Mouse (Mus musculus): ENCODE measurements around the gene Arhgap6.

Arhgap6 gene

DNA sequence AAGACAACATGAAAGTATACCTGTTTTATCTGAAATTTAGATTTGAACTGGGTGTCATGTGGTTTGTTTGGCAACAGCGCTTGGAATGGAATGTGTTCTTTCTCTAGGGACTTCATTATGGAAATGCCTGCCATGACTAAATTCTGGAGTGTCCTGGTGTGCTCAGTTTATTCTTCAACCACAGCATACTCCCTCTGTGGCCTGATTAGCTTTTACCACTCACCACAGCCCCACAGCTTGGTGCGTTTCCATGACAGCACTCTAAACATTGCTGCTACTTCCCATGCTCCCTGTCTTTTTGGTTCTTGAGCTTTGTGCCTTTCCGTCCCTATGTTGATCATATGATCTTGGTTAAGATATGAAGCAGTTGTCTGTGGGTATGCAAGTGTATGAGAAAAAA lies 182.9 kb downstream of the Arhgap6 start:
- intact Hi-C loops (cut with DNase I): no loop called here

DNA sequence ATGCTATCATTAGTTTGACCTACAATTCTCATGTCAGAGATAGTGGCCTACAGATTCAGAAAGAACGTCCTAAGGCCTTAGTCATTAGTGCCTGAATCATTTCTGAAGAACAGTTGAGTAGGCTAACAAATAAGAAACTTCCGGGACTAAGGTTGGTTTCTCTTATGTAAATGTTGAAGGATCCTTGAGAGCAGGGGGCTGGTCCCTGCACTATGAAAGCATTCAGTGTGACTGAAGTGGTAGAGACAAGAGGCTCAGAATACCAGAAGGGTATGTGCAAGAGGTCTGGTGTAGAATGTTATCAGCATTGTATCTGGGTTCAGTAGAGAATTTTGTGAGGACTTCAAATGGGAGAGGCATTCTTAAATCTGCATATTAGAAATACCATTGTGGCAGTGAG lies 185.5 kb downstream of the Arhgap6 start:
- intact Hi-C loops (cut with DNase I): no loop called here

DNA sequence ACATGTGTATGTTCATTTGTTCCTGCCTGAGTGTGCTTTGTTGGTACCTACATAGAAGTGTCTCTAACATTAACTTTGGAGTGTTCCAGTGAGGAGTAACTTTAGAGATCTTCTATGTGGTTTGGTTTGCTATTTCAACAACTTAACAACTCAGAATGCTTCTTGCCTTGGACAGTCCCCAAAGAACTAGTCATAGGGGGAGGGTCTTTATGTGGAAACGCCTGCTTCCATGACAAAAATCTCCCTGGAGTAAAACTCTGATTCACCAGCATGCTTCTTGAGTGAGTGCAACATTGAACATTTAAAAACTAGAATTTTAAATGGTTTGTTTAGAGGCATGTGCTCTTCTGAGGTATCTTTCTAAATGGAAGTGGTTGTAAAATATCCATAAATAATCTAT lies 212.2 kb downstream of the Arhgap6 start:
- intact Hi-C loops (cut with DNase I): no loop called here

DNA sequence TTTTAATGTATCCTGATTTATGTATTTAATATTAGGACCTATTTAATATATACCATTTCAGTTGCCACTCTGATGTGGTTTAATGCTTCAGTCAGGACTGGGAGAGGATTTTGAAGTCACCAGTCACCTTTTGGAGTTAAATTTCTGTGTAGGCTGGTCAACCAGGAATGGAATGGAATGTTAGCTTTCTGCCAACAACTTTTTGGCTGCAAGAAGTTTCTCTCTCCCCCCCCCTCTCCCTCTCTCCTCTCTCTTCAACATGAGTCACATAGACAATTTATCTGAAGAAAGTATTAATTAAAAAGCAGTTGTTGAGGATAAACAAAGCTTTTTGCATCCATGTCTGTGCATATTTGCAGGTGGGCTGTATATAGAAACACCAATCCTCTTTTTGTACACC lies 217.8 kb downstream of the Arhgap6 start:
- intact Hi-C loops (cut with DNase I): no loop called here

- intact Hi-C loops (cut with DNase I): no loop called here
Observed at GRCm38 (mm10) chrX:169034390-169034789, 239.5 kb downstream of the Arhgap6 start.

- intact Hi-C loops (cut with DNase I): no loop called here
Observed at GRCm38 (mm10) chrX:169036403-169037296, 241.8 kb downstream of the Arhgap6 start.

- intact Hi-C loops (cut with DNase I): no loop called here
Observed at GRCm38 (mm10) chrX:169037401-169037800, 242.5 kb downstream of the Arhgap6 start.

GRCm38 (mm10) chrX:169043872-169044271 lies 249.0 kb downstream of the Arhgap6 start:
- intact Hi-C loops (cut with DNase I): no loop called here

DNA sequence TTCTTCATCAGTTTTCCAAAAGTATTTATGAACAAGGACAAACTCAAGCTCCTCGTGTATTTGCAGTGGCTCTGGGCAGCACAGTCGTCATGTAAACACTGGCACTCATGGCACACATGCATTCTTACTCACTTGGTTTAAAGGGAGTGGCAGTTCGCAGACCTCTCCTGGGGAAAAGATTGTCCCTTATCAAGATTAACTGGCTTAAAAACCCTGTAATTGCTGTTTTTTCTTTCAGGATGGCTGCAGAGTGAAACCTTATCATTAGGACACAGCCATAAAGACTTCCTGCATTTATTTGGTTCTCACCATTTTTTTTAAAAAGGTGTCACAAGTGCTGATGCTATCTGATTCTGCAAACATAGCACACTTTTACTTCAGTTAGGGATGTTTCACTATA lies 252.7 kb downstream of the Arhgap6 start:
- intact Hi-C loops (cut with DNase I): no loop called here

- intact Hi-C loops (cut with DNase I): no loop called here
Observed at GRCm38 (mm10) chrX:169049550-169049949, 254.7 kb downstream of the Arhgap6 start.

- intact Hi-C loops (cut with DNase I): no loop called here
Observed at GRCm38 (mm10) chrX:169053907-169054476, 259.1 kb downstream of the Arhgap6 start.

DNA sequence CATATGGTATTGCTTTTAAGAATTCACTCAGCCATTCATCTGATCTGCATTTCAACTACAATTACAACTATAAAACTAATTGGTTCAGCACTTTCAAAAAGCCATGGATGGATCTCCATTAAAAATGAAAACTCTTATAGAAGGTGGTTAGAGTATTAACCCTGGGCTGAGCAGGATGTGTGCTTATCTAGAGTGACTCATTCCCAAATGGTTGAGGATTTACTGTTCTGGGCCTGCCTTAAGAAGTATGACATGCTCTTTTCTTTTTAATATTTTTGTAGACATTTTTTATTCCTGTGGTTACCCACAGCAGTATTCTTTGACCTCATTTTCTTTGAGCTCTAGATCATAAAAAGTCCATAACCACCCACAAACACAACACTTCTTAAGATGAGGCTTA lies 267.7 kb downstream of the Arhgap6 start:
- intact Hi-C loops (cut with DNase I): no loop called here

GRCm38 (mm10) chrX:169065298-169065697 lies 270.4 kb downstream of the Arhgap6 start:
- intact Hi-C loops (cut with DNase I): no loop called here

DNA sequence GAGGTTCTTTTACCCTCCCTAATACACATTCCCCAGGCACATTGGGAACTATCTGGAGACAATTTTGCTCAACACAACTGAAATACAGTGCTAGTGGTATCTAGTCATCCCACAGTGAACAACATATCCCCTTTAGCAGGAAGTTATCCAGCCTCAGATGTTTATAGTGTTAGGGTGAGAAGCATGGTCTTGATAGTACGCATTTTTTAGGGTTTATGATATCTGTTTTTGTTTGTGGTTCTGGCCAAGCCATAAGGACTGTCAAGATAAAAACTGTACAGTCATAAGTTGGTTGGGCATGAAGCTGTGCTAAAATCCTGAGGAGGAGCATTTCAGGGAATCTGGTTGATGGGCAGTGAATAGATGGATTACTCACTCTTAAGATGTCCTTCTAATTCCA lies 271.0 kb downstream of the Arhgap6 start:
- intact Hi-C loops (cut with DNase I): no loop called here

DNA sequence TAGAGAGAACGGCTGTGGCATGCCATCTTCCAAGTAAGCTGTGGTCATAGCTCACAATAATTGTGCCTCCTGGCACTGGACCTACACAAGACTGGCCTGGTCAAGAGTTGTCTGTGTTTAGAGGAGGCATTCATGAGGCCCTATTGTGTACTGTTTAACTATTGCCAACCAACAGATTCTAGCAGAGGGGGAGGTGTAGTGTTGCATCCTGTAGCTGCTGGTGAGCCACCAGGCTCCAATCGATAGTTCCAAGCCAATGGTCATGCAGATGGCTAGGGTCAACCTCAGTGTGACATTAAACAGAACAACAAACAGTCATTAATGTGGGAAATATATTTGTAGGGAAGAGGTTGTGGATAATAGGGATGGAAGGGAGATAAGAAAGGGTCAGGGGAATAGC lies 280.1 kb downstream of the Arhgap6 start:
- intact Hi-C loops (cut with DNase I): no loop called here

DNA sequence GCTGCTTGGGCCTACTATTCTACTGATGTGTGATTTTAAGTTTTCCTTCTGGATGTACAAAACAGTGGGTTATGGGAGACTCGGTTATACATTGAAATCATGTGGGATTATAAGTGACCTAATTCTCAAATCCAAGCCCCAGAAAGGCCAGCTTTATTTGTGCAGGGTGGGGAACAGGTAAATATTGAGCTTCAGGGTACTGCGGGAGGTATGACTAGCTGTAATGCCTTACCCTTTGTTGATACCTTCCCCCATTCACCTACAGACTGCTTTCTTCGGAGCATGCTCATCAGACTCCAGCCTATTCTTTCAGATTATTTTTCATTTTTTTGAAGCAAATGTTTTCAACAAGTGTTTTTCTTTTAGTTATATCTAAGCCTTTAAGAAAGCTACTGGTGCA lies 286.7 kb downstream of the Arhgap6 start:
- intact Hi-C loops (cut with DNase I): no loop called here

GRCm38 (mm10) chrX:169085871-169086270 lies 291.0 kb downstream of the Arhgap6 start:
- intact Hi-C loops (cut with DNase I): loop anchor here (2.0 kb wide), 1 partner anchor 147 kb away; no protein-coding TSS in a partner anchor

DNA sequence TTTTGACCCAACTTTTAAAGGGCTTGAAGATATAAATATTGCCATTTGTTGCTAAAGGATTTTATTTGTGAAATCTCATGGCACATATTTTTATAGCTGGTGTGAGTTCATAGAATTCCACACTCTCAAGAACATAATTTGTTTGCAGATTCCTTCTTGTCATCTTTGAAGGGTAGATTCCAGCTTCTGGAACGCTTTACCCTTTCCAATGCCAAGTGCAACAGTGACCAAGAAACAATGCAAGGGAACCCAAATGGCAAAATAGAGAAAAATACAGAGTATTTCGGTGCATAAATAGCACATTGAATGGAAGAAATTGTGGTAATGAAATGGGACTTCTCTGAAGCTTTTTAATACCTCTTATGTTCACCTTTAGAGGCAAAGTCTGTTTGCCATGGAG lies 294.3 kb downstream of the Arhgap6 start:
- intact Hi-C loops (cut with DNase I): no loop called here

GRCm38 (mm10) chrX:169094601-169095000 lies 299.7 kb downstream of the Arhgap6 start:
- intact Hi-C loops (cut with DNase I): no loop called here

- intact Hi-C loops (cut with DNase I): no loop called here
Observed at GRCm38 (mm10) chrX:169095584-169095983, 300.7 kb downstream of the Arhgap6 start.

- intact Hi-C loops (cut with DNase I): no loop called here
Observed at GRCm38 (mm10) chrX:169102665-169103064, 307.8 kb downstream of the Arhgap6 start.

GRCm38 (mm10) chrX:169106048-169106622 lies 311.2 kb downstream of the Arhgap6 start:
- intact Hi-C loops (cut with DNase I): no loop called here

Measured in adrenal gland (tissue).